Mouse (Mus musculus): ENCODE results near the gene Arf3. TPM values are rescaled to one million over a fixed set of nuclear protein-coding genes. Genes with fewer than 3 reads are reported as not detected.

The Arf3 gene
- total and polyA plus RNA-seq, 3 experiments, result 37.4 to 239 (median 140) TPM

GRCm38 (mm10) chr15:98802926-98803325, 39.9 kb upstream of the Arf3 start:
- H3K9me3 ChIP-seq (replicated peaks; ENCODE audit: insufficient read depth, low read length), result no peaks in the 10 kb centered on the region
- DNase-seq (ENCODE audit: low read depth, low spot score), result no peak
- H3K79me2 ChIP-seq (ENCODE audit: control insufficient read depth, insufficient read depth, low read length, poor library complexity), result peaks cover 21% of the 10 kb centered on the region
- no peaks in the 10 kb centered on the region for H3K27me3 ChIP-seq (ENCODE audit: control insufficient read depth in 1 of 2, insufficient read depth in 2 of 2, low read length in 2 of 2)
- no peak overlapping the region for H3K9ac ChIP-seq (ENCODE audit: control insufficient read depth, low read depth, low read length, poor library complexity, severe bottlenecking)
- H3K36me3 ChIP-seq (ENCODE audit: control insufficient read depth in 1 of 2, insufficient read depth in 2 of 2, low read length in 2 of 2), result peaks cover 0 to 8% of the 10 kb centered on the region in 2 experiments; a peak in 2 of 4 replicates
- H3K4me3 ChIP-seq (ENCODE audit: control insufficient read depth in 1 of 2, insufficient read depth in 1 of 2, low read depth in 2 of 2, low read length in 2 of 2), result no peak overlapping the region
- peak; percentile 63; the same call in 1 of the 2 replicates for TF ChIP-seq ETS1 (IDR thresholded peaks at IDR 0.05; ENCODE audit: low read depth, low read length)
- TF ChIP-seq SIN3A (IDR thresholded peaks at IDR 0.05; ENCODE audit: low read length), result 0 out of 2 replicates have a peak, but pooled peaks have one; percentile 46
- 0 out of 2 replicates have a peak, but pooled peaks have one; percentile 21 for TF ChIP-seq MAZ (IDR thresholded peaks at IDR 0.05; ENCODE audit: low read depth, low read length)
- peak; percentile 50; the same call in 1 of the 2 replicates for TF ChIP-seq TAL1 (IDR thresholded peaks at IDR 0.05; ENCODE audit: low read length)
- TF ChIP-seq GATA1 (IDR thresholded peaks at IDR 0.05; ENCODE audit: low read depth, low read length), result peak; percentile 15; the same call in 1 of the 2 replicates
- no peak for TF ChIP-seq NELFE (IDR thresholded peaks at IDR 0.05; ENCODE audit: low read depth, low read length)
- no peak overlapping the region for H3K27ac ChIP-seq (ENCODE audit: control insufficient read depth, low read depth, low read length)
- peaks cover 2 to 12% of the 10 kb centered on the region in 2 experiments; a peak in 2 of 4 replicates for H3K4me1 ChIP-seq (ENCODE audit: control insufficient read depth in 1 of 2, insufficient read depth in 2 of 2, low read length in 2 of 2)

GRCm38 (mm10) chr15:98799396-98799795, 36.4 kb upstream of the Arf3 start:
- 0 out of 2 replicates have a peak, but pooled peaks have one; percentile 20 for TF ChIP-seq HCFC1 (IDR thresholded peaks at IDR 0.05; ENCODE audit: low read depth, low read length)
- no peak for TF ChIP-seq UBTF (IDR thresholded peaks at IDR 0.05; ENCODE audit: borderline replicate concordance, insufficient read depth, low read depth, low read length)
- TF ChIP-seq TCF12 (IDR thresholded peaks at IDR 0.05; ENCODE audit: low read depth, low read length), result 0 out of 2 replicates have a peak, but pooled peaks have one; percentile 8
- TF ChIP-seq SMC3 (IDR thresholded peaks at IDR 0.05; ENCODE audit: low read depth, low read length), result peak; percentile 89
- no peak for TF ChIP-seq MYB (IDR thresholded peaks at IDR 0.05; ENCODE audit: low read depth, low read length)
- TF ChIP-seq ZC3H11A (IDR thresholded peaks at IDR 0.05; ENCODE audit: low read depth, low read length), result peak; percentile 47
- peak; percentile 95 to 97 (median 96) for TF ChIP-seq CTCF (IDR thresholded peaks at IDR 0.05 in 2 of 3, conservative IDR thresholded peaks at IDR 0.05 in 1 of 3; ENCODE audit: control insufficient read depth in 1 of 3, insufficient read depth in 1 of 3, low read depth in 2 of 3, low read length in 3 of 3, poor library complexity in 1 of 3, severe bottlenecking in 1 of 3)
- 0 out of 2 replicates have a peak, but pooled peaks have one; percentile 8 for TF ChIP-seq ZNF384 (IDR thresholded peaks at IDR 0.05; ENCODE audit: low read depth, low read length)
- 0 out of 2 replicates have a peak, but pooled peaks have one; percentile 32 for TF ChIP-seq MAZ (IDR thresholded peaks at IDR 0.05; ENCODE audit: low read depth, low read length)
- peak; percentile 58 for TF ChIP-seq RAD21 (IDR thresholded peaks at IDR 0.05; ENCODE audit: low read depth, low read length)
- Histone ChIP-seq H3K79me2 (ENCODE audit: control insufficient read depth, insufficient read depth, low read length, poor library complexity) (no peaks in the 10 kb centered on the region), H3K4me3 (ENCODE audit: control insufficient read depth in 1 of 2, insufficient read depth in 1 of 2, low read depth in 2 of 2, low read length in 2 of 2) (no peak overlapping the region), H3K36me3 (ENCODE audit: control insufficient read depth in 1 of 2, insufficient read depth in 2 of 2, low read length in 2 of 2) (peaks cover 0 to 8% of the 10 kb centered on the region in 2 experiments; a peak in 2 of 4 replicates), H3K27me3 (ENCODE audit: control insufficient read depth in 1 of 2, insufficient read depth in 2 of 2, low read length in 2 of 2) (no peaks in the 10 kb centered on the region; a peak in 1 of 4 replicates), H3K4me1 (ENCODE audit: control insufficient read depth in 1 of 2, insufficient read depth in 2 of 2, low read length in 2 of 2) (peaks cover 2 to 11% of the 10 kb centered on the region in 2 experiments; a peak in 2 of 4 replicates), H3K27ac (ENCODE audit: control insufficient read depth, low read depth, low read length) (no peak overlapping the region), H3K9ac (ENCODE audit: control insufficient read depth, low read depth, low read length, poor library complexity, severe bottlenecking) (no peak overlapping the region), H3K9me3 (replicated peaks; ENCODE audit: insufficient read depth, low read length) (no peaks in the 10 kb centered on the region)
- DNase-seq (ENCODE audit: low read depth, low spot score), result peak; percentile 79

Measured in MEL (cell line).